Mouse (Mus musculus) MEL (cell line): ENCODE data around the gene Olfr1392. TPM values are rescaled to one million over a fixed set of nuclear protein-coding genes. Genes with fewer than 3 reads are reported as not detected.

ENCODE experiments used
- DNase-seq: peaks from one replicate; pipeline ENCODE4 v3.0.0; 2011; ENCODE audit warnings: low read depth, low spot score
- H3K27ac ChIP-seq: 2 replicates; pipeline ENCODE4 v1.5.1; 2012; ENCODE audit warnings: low read depth, mild to moderate bottlenecking, control low read depth, low read length, moderate library complexity; ENCODE audit not compliant: control insufficient read depth
- H3K27me3 ChIP-seq, 2 experiments: fragments of 150-350 bp in 1 of 2; sonication (generic) in 1 of 2; 2 replicates each; pipeline ENCODE4 v1.6.1; 2012; ENCODE audit warnings: low read length in 2 of 2, mild to moderate bottlenecking in 2 of 2, improper control_type of control experiment in 1 of 2, moderate library complexity in 1 of 2; ENCODE audit not compliant: insufficient read depth in 2 of 2, control insufficient read depth in 1 of 2
- H3K36me3 ChIP-seq, 2 experiments: 2 replicates each; pipeline ENCODE4 v1.6.1; 2012 to 2014; ENCODE audit warnings: low read length in 2 of 2, improper control_type of control experiment in 1 of 2, inconsistent platforms in 1 of 2, mild to moderate bottlenecking in 1 of 2; ENCODE audit not compliant: insufficient read depth in 2 of 2, control insufficient read depth in 1 of 2
- H3K4me1 ChIP-seq, 2 experiments: fragments of 150-350 bp in 1 of 2; sonication (generic) in 1 of 2; 2 replicates each; pipeline ENCODE4 v1.6.1; 2012; ENCODE audit warnings: low read length in 2 of 2, improper control_type of control experiment in 1 of 2, mild to moderate bottlenecking in 1 of 2; ENCODE audit not compliant: insufficient read depth in 2 of 2, control insufficient read depth in 1 of 2
- H3K4me3 ChIP-seq, 2 experiments: fragments of 150-350 bp in 1 of 2; sonication (generic) in 1 of 2; 2 replicates each; pipeline ENCODE4 v1.5.1; 2012; ENCODE audit warnings: low read depth in 2 of 2, low read length in 2 of 2, mild to moderate bottlenecking in 2 of 2, moderate library complexity in 2 of 2, control low read depth in 1 of 2, improper control_type of control experiment in 1 of 2; ENCODE audit not compliant: control insufficient read depth in 1 of 2, insufficient read depth in 1 of 2
- H3K79me2 ChIP-seq: 2 replicates; pipeline ENCODE4 v1.6.1; 2012; ENCODE audit warnings: mild to moderate bottlenecking, low read length, moderate library complexity; ENCODE audit not compliant: control insufficient read depth, poor library complexity, insufficient read depth
- H3K9ac ChIP-seq: 2 replicates; pipeline ENCODE4 v1.6.1; 2012; ENCODE audit warnings: low read depth, mild to moderate bottlenecking, control low read depth, low read length, moderate library complexity; ENCODE audit not compliant: control insufficient read depth, poor library complexity, severe bottlenecking
- H3K9me3 ChIP-seq: fragments of 150-350 bp; sonication (generic); replicated peaks from 2 replicates; pipeline ENCODE4 v1.6.1; 2012; ENCODE audit warnings: mild to moderate bottlenecking, low read length, improper control_type of control experiment, moderate library complexity; ENCODE audit not compliant: insufficient read depth
- GABPA ChIP-seq: IDR thresholded peaks from 2 replicates; pipeline ENCODE4 v1.6.1; 2012; ENCODE audit warnings: low read depth, mild to moderate bottlenecking, inconsistent platforms, low read length, improper control_type of control experiment, moderate library complexity
- GATA1 ChIP-seq: IDR thresholded peaks from 2 replicates; pipeline ENCODE4 v1.6.1; 2011; ENCODE audit warnings: low read depth, low read length, improper control_type of control experiment
- KAT2A ChIP-seq: conservative IDR thresholded peaks from 2 replicates; pipeline ENCODE4 v1.6.1; 2012; ENCODE audit warnings: low read depth, low read length, improper control_type of control experiment, inconsistent platforms
- MYB ChIP-seq: IDR thresholded peaks from 2 replicates; pipeline ENCODE4 v1.6.1; 2011; ENCODE audit warnings: mild to moderate bottlenecking, low read depth, low read length, improper control_type of control experiment
- POLR2A ChIP-seq, 2 experiments: IDR thresholded peaks; 2 replicates each; pipeline ENCODE4 v1.6.1; 2011 to 2012; ENCODE audit warnings: low read length in 2 of 2, mild to moderate bottlenecking in 2 of 2, control low read depth in 1 of 2, improper control_type of control experiment in 1 of 2, low read depth in 1 of 2, moderate library complexity in 1 of 2; ENCODE audit not compliant: control insufficient read depth in 1 of 2, insufficient read depth in 1 of 2, poor library complexity in 1 of 2
- RAD21 ChIP-seq: IDR thresholded peaks from 2 replicates; pipeline ENCODE4 v1.6.1; 2011; ENCODE audit warnings: mild to moderate bottlenecking, low read depth, low read length, improper control_type of control experiment
- RCOR1 ChIP-seq: IDR thresholded peaks from 2 replicates; pipeline ENCODE4 v1.6.1; 2012; ENCODE audit warnings: low read depth, mild to moderate bottlenecking, inconsistent platforms, low read length, improper control_type of control experiment
- UBTF ChIP-seq: IDR thresholded peaks from 2 replicates; pipeline ENCODE4 v1.6.1; 2012; ENCODE audit warnings: low read depth, mild to moderate bottlenecking, inconsistent platforms, low read length, improper control_type of control experiment, moderate library complexity, borderline replicate concordance; ENCODE audit not compliant: insufficient read depth
- polyA plus RNA-seq, 2 experiments: library from polyadenylated mRNA; stranded (reverse) in 1 of 2; unstranded in 1 of 2; fragments of >175 nt in 1 of 2; fragments of >200 nt in 1 of 2; gene quantifications; 2 replicates each; pipeline versions ENCODE4 v1.2.1 to v1.2.4; 2012; ENCODE audit warnings: low replicate concordance in 2 of 2, low read depth in 1 of 2; ENCODE audit not compliant: insufficient read length in 2 of 2, insufficient read depth in 1 of 2, missing spikeins in 1 of 2
- total RNA-seq: library from RNA; depleted of rRNA; stranded (reverse); fragments of 300-350 nt; gene quantifications from 2 replicates; pipeline ENCODE4 v1.2.3, GENCODE M21; 2012; rRNA removed

Olfr1392 gene
- total and polyA plus RNA-seq, 3 experiments: not detected

DNA sequence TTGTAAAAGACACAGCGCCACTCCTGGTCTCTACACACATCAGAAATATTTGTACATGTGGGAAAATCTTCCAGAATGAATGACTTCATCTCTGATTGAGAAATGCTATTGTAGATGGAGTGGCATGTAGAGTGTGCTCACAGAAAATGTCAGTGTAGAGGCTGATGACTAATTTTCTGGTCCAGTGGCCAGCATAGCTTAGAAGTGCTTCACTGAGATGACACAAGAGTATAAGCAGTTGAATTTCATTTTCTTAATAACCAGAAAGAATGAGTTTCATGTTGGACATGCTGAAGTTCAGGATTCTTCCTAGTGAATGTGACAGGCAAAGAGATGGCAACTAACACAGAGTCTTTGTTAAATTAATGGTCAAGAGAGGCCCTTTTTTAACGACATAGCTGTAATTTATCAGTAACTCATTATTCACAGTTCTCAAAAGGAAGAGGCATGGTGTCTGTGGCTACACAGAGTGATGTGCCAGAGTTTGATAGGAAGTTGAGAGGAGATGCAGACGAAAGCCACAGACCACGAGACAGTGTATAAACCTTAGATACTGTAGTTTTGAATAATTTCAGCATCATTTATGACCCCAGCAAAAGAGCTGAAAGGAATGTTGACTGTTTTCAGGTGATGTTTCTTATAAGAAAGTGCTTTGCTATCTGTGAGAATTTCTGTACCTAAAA is 52.2 kb downstream of the Olfr1392 start:
- DNase-seq: no peak
- H3K9ac ChIP-seq: no peak overlapping the region

More for the DNA sequence above, 52.2 kb downstream of the Olfr1392 start:
- Histone ChIP-seq H3K27me3 (no peaks in the 10 kb centered on the region; a peak in 1 of 4 replicates), H3K9me3 (no peaks in the 10 kb centered on the region), H3K4me3 (no peak overlapping the region), H3K4me1 (no peaks in the 10 kb centered on the region), H3K27ac (no peak overlapping the region), H3K79me2 (no peaks in the 10 kb centered on the region), H3K36me3 (no peaks in the 10 kb centered on the region)
- no peak for TF ChIP-seq GABPA
- no peak for TF ChIP-seq UBTF
- TF ChIP-seq RAD21: no peak
- TF ChIP-seq KAT2A: no peak
- TF ChIP-seq RCOR1: no peak
- no peak for TF ChIP-seq POLR2A (IDR thresholded peaks at IDR 0.05; ENCODE audit: control insufficient read depth in 1 of 2, insufficient read depth in 1 of 2, low read depth in 1 of 2, low read length in 2 of 2, poor library complexity in 1 of 2)
- no peak for TF ChIP-seq GATA1
- no peak for TF ChIP-seq MYB

Other genes with a start within 250 kb of the Olfr1392 start
- gene 9930111J21Rik2, start 234.0 kb upstream of the Olfr1392 start, total RNA-seq: 0.08 and 0.16 TPM in 2 replicates
- under 1 TPM in 1 of 2 experiments, not detected in 1; 0.04 TPM for gene 9930111J21Rik2, start 234.0 kb upstream of the Olfr1392 start, polyA plus RNA-seq
- gene Tgtp2, start 221.1 kb upstream of the Olfr1392 start, total RNA-seq: 0.75 and 0.77 TPM in 2 replicates
- gene Tgtp2, start 221.1 kb upstream of the Olfr1392 start, polyA plus RNA-seq: under 1 TPM in 1 of 2 experiments, not detected in 1; 0.54 TPM
- gene Ifi47, start 208.7 kb upstream of the Olfr1392 start, total RNA-seq: 35.2 and 48.0 TPM in 2 replicates
- gene Ifi47, start 208.7 kb upstream of the Olfr1392 start, polyA plus RNA-seq: 10 to 100 TPM in 1 of 2 experiments, not detected in 1; 26.4 TPM
- not detected in 2 replicates for gene Olfr1396, start 170.4 kb upstream of the Olfr1392 start, total RNA-seq
- gene Olfr1396, start 170.4 kb upstream of the Olfr1392 start, polyA plus RNA-seq: under 1 TPM in 1 of 2 experiments, not detected in 1; 0.06 TPM
- not detected in 2 replicates for gene Olfr1395, start 143.0 kb upstream of the Olfr1392 start, total RNA-seq
- not detected for gene Olfr1395, start 143.0 kb upstream of the Olfr1392 start, polyA plus RNA-seq
- not detected in 2 replicates for gene Olfr1394, start 130.9 kb upstream of the Olfr1392 start, total RNA-seq
- not detected for gene Olfr1394, start 130.9 kb upstream of the Olfr1392 start, polyA plus RNA-seq
- gene Btnl9, start 98.1 kb upstream of the Olfr1392 start, total RNA-seq: not detected in 2 replicates
- gene Btnl9, start 98.1 kb upstream of the Olfr1392 start, polyA plus RNA-seq: under 1 TPM in 1 of 2 experiments, not detected in 1; 0.03 TPM
- 30.8 and 31.8 TPM in 2 replicates for gene Zfp62, start 82.0 kb upstream of the Olfr1392 start, total RNA-seq
- gene Zfp62, start 82.0 kb upstream of the Olfr1392 start, polyA plus RNA-seq: 100 to 1,000 TPM in 1 of 2 experiments, 10 to 100 TPM in 1; 16.7 to 132 TPM
- 41.1 and 41.9 TPM in 2 replicates for gene Mgat1, start 41.1 kb upstream of the Olfr1392 start, total RNA-seq
- gene Mgat1, start 41.1 kb upstream of the Olfr1392 start, polyA plus RNA-seq: 10 to 100 TPM in 1 of 2 experiments, not detected in 1; 44.3 TPM
- gene Olfr1393, start 7.0 kb upstream of the Olfr1392 start, total RNA-seq: not detected in 2 replicates
- not detected for gene Olfr1393, start 7.0 kb upstream of the Olfr1392 start, polyA plus RNA-seq
- gene Olfr10, start 19.5 kb downstream of the Olfr1392 start, total RNA-seq: not detected in 2 replicates
- not detected for gene Olfr10, start 19.5 kb downstream of the Olfr1392 start, polyA plus RNA-seq
- not detected in 2 replicates for gene Olfr1391, start 37.5 kb downstream of the Olfr1392 start, total RNA-seq
- gene Olfr1391, start 37.5 kb downstream of the Olfr1392 start, polyA plus RNA-seq: not detected
- gene Olfr1390, start 49.9 kb downstream of the Olfr1392 start, total RNA-seq: not detected in 2 replicates
- not detected for gene Olfr1390, start 49.9 kb downstream of the Olfr1392 start, polyA plus RNA-seq
- not detected in 2 replicates for gene Olfr1389, start 137.8 kb downstream of the Olfr1392 start, total RNA-seq
- not detected for gene Olfr1389, start 137.8 kb downstream of the Olfr1392 start, polyA plus RNA-seq
- gene Olfr1388, start 151.3 kb downstream of the Olfr1392 start, total RNA-seq: 0.10 and 0.15 TPM in 2 replicates
- gene Olfr1388, start 151.3 kb downstream of the Olfr1392 start, polyA plus RNA-seq: 100 to 1,000 TPM in 1 of 2 experiments, not detected in 1; 974 TPM
- not detected in 2 replicates for gene Olfr1387, start 170.1 kb downstream of the Olfr1392 start, total RNA-seq
- not detected for gene Olfr1387, start 170.1 kb downstream of the Olfr1392 start, polyA plus RNA-seq
- gene Olfr1386, start 179.8 kb downstream of the Olfr1392 start, total RNA-seq: not detected in 2 replicates
- not detected for gene Olfr1386, start 179.8 kb downstream of the Olfr1392 start, polyA plus RNA-seq
- not detected in 2 replicates for gene Olfr1385, start 203.8 kb downstream of the Olfr1392 start, total RNA-seq
- not detected for gene Olfr1385, start 203.8 kb downstream of the Olfr1392 start, polyA plus RNA-seq
- not detected in 2 replicates for gene Olfr1384, start 221.4 kb downstream of the Olfr1392 start, total RNA-seq
- not detected for gene Olfr1384, start 221.4 kb downstream of the Olfr1392 start, polyA plus RNA-seq
- not detected in 2 replicates for gene Olfr1383, start 234.4 kb downstream of the Olfr1392 start, total RNA-seq
- gene Olfr1383, start 234.4 kb downstream of the Olfr1392 start, polyA plus RNA-seq: not detected
- gene Olfr1382, start 243.0 kb downstream of the Olfr1392 start, total RNA-seq: not detected in 2 replicates
- gene Olfr1382, start 243.0 kb downstream of the Olfr1392 start, polyA plus RNA-seq: under 1 TPM in 1 of 2 experiments, not detected in 1; 0.03 TPM